Mouse (Mus musculus) kidney, adult 8-10 months (tissue): ENCODE measurements around the gene Cd33.
A peak's percentile ranks its signal among the peaks of the same experiment; 100 is the strongest.

ENCODE experiments used
- DNase-seq, 2 experiments: peaks; one replicate each; pipeline ENCODE4 v3.0.0; 2022

Gene Cd33

DNA sequence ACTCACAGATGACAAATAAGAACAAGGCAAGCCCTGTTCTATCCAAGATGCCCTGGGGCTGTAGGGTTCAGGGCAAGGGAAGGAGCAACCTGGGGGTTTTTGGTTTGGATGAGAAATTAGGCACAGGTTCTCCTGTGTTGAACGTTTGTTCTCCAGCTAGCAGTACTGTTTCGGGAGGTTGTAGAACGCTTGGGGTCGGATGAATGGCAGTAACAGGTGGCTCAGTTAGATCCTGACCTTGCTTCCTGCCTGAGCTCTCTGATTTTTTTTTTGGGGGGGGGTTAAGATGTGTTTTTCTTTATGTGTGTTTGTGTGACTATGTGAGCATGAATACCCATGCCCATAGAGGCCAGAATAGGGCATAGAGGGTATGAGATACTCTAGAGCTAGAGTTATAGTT, 31.7 kb downstream of the Cd33 start:
- no peak for DNase-seq

DNA sequence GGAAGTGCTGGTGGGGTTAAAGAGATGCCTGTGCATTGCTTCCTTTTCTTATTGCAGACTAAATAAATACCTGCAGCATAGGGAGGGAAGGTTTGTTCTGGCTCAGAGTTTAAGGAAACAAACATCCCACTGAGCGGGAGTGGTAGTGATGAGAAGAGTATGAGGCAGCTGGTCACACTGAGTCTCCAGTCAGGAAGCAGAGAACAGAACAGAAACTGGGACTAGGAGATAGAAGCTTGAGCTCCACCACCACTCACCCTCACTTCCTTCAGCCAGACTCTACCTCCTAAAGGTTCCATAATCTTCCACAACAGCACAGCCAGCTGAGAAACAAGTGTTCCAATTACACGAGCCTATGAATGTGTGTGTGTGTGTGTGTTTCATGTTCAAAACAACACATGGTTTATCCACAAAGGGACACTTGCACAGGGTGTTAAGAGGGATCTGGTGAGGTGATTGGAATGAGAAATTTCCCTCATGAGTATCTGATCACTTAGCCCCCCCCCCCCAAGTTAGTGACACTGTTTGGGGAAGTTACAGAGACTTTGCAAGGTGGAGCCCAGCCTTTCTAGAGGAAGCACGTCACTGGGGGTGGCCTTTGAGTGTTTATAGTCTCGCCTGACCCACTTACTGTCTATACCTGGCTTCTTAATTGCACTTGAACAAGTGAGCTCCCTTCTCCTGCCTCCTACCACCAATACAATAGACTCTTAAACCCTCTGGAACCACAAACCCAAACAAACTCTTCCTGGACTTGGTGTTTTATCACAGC, 32.3 kb downstream of the Cd33 start:
- DNase-seq: no peak

DNA sequence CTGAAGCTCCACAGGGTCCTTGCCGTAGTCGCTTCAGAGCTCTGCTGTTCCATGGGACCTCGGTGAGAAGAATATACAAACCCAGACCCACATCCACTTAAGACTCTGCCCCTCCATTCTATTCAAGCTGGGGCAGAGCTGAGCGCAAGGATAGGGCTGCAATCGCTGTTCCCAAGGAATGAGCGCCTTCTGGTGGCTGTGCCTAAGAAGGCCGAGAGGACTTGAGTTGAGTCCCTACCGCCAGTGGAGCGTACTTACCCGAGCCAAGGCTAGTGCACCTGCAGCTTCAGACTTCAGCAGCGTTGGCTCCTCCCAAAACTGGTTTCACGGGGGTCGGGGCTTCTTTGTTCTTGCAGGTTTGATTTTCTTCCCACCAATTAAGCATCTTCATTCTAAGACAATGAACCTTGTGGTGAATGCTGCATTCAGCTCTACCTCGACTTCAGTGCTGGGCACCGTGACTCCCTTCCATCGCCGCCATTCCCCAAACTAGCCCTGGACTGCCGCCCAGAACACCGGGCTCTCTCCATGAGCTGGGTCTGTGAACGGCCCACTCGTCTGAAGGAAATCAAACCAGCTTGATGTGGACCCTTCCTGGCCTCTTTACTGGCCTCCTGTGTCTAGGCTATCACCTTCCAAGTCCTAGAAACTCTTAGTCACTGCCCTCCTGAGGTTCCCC, 48.7 kb downstream of the Cd33 start:
- DNase-seq: peak; percentile 18 to 64

DNA sequence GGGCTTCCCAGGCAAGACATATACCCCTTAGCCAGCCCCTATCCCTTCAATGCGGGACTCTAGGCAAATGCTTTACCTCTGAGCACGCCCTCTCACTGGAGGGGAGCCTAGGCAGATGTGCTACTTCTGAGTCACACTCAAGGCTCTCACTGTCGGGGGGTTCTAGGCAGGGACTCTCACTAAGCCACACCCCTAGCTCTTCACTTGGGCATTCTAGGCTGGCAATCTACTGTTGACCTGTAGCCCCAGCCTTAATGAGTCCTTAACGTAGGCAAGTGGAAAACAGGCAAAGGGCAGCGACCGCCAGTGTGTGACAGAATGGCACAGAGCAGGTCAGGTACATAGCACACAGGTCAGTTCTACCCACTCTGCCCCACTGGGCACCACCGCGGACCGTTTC, 53.4 kb downstream of the Cd33 start:
- DNase-seq: no peak

DNA sequence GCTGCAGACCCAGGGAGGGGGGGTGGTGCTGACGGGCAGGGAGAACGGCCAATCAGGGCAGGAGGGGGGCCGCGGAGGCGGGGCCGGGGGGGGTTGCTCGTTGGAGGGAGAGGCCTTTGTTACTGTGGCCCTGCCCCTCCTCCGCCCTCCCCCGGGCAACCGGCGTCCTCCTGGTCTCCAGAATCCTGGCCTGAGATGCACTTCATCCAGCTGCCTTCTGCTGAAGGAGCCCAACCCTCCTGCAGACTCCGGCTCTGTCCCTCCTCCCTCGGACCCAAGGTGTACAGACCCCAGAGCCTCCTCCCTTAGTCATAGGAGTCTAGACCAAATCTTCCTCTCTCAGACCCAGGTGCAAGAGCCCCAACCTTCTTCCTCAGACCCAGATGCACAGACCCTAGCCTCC, 54.0 kb downstream of the Cd33 start:
- DNase-seq: no peak

DNA sequence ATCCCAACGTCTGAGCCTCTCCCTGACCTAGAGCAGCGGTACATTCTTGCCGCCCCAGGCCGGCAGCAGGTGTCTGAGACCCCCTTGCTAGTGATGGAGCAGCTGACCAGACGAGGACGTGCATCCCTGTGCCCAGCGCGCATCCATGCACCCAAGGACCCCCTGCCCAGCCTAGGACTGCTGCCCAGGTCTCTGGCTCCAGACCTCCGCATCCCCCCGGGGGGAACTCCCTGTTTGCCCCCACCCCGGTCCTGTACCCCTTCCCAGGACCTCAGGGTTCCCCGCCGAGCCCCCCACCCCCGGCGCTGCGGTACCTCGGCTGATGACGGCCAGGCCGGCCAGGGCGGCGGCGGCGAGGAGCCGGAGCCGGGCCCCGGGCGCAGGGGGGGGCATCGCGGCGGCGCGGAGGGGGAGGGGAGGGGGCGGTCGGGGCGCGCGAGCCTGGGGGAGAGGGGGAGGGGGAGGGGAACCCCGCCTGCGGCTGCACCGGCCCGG, 54.5 kb downstream of the Cd33 start, which contains the start of gene Iglon5:
TSS of gene Iglon5 (minus strand) at position 445 of the 495 bp plus-strand sequence.
- DNase-seq: no peak

DNA sequence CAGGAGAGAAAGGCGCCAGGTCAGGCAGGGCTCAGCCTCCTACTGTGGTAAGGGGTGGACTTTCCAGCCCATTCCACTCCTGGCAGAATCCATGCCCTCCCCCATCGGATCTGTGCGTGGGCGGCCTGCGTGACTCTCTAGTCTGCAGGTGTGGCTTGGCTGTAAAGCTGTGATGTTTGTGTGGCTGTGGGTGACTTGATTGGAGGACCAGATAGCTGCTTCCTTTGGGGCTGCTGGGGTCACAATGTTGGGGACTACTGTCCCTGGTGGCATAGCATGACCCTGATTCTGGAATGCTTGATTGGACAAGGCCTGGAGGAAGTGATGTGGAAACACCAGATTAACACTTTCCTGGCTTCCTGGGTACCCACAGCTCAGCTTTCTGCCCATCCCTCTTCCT, 55.6 kb downstream of the Cd33 start:
- no peak for DNase-seq

DNA sequence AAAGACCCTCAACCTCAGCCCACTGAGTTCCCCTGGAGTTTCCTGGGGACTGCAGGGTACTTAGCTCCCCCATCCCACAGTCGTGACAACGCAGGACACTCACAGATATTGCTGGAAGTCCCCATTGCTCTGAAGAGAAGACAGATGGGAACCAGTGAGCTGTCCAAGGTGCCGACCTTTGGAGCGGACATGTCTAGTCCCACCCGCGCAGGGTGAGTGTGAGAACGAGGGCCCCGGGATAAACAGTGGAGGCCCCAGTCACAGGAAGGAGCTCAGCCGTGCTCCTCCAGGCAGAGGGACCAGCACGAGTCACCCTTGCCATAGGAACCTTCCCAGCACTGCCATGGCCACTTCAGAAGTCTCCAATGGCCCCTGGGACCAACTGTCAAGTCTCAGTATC, 61.0 kb downstream of the Cd33 start:
- DNase-seq: no peak

DNA sequence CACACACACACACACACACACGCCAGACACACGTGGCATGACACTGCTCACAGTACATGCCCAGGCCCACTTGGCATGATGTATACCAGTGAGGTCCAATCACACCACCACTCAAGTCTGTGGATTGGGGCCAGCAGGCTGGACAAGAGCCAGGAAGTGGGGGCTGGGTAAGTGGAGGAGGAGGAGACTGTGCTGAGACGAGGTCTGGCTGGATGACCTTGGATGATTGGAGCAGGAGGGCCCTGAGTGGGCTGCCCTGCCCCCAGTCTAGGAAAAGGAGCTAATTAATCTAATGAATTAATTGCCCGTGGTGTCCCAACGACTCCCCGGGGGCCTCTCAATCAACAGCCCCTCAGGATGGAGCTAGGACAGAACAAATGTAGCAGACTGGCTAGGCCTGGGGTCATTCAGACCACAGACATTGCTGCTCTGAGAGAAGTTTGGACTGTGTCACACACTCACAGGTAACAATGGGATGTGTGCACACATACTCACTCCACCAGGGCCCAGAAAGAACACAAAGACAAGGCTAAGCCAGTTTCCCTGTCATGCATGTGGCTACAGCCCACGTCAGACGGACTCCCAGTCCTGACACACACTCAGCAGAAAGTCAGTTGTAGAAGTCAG, 62.0 kb downstream of the Cd33 start:
- peak; percentile 22 to 24 for DNase-seq

DNA sequence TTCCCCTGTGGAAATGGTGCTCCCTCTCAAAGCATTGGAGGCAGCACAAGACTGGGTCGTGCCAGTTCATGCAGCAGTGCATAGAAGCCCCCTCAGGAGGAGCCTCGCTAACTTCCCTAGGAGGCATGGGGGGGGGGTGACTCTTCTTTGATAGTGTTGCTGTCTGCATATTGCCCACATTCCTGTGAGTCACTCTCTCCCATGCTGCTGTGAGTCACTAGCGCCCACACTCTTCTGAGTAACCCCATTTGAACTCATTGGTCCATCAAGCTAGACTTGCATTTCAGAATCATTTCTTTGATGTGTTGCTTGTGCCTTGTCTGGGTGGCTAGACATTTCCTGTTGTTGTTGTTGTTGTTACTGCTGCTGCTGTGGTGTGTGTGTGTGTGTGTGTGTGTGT, 63.0 kb downstream of the Cd33 start:
- DNase-seq: no peak

DNA sequence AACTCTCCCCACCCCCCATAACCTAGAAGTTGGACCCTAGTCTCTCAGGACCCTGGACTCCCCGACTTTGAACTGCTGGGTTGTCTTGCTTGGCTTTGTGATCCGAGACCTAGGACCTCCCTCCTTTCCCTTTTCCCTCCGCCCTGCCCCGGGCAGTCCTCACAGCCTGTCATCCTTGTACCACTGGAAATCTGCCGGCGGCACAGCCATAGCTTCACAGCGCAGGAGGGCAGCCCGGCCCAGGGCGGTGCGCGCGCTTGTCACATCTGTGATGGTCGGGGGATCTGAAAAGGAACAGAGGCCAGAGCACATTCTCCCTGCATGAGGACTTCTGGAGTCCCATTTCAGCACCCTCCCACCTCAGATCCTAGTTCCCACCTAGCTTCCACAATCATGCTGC, 67.9 kb downstream of the Cd33 start:
- DNase-seq: no peak

DNA sequence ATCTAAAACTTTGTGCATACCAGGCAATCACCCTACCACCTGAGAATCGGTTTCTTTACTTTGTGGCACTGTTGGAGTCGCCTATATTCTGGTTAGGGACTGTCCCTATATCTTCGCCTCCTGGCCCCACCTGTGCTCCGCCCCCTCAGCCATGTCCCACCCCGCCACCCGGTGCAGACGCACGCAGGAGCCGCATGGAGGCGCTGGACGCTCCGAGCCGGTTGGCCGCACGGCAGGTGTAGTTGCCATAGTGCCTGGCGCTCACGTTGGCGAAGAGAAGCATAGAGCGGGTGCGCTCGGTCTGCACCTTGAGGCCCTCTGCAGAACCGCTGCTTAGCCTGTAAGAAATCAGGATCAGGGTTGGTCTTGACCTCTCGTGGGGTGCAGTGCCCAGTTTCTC, 68.5 kb downstream of the Cd33 start:
- DNase-seq: no peak
